Mouse (Mus musculus) adrenal gland, postnatal 14 days (tissue): ENCODE measurements at regions not wholly inside any gene's neighbourhood (a gene's known extent, or its start where the extent isn't known, plus 50 kb on each side); places are given as distances from the start of the nearest gene placed in this dataset.

Experiments used
- DNase-seq: peaks from one replicate; pipeline ENCODE4 v3.0.0; 2021; ENCODE audit warnings: mixed read lengths

- DNase-seq: no peak
These were observed 57.6 kb upstream of the Myb start for GRCm38 (mm10) chr10:21218431-21218830.

- no peak for DNase-seq
These were observed 60.0 kb upstream of the Myb start for GRCm38 (mm10) chr10:21220795-21221194.

GRCm38 (mm10) chr10:21221290-21221926 lies 60.6 kb upstream of the Myb start:
- no peak for DNase-seq

GRCm38 (mm10) chr10:21222104-21223034 lies 61.6 kb upstream of the Myb start:
- peak; percentile 8 for DNase-seq

GRCm38 (mm10) chr10:21223104-21223910 lies 62.5 kb upstream of the Myb start:
- DNase-seq: no peak

- no peak for DNase-seq
These were observed 63.4 kb upstream of the Myb start for GRCm38 (mm10) chr10:21224229-21224628.

GRCm38 (mm10) chr10:21226210-21226609 lies 65.4 kb upstream of the Myb start:
- no peak for DNase-seq

- no peak for DNase-seq
These were observed 67.0 kb upstream of the Myb start for GRCm38 (mm10) chr10:21227764-21228163.

GRCm38 (mm10) chr10:21228557-21228956 lies 67.2 kb upstream of the Hbs1l start:
- DNase-seq: no peak

GRCm38 (mm10) chr10:21235172-21235571 lies 60.6 kb upstream of the Hbs1l start:
- DNase-seq: no peak

GRCm38 (mm10) chr10:21237000-21237399 lies 58.8 kb upstream of the Hbs1l start:
- no peak for DNase-seq

GRCm38 (mm10) chr10:21239451-21239850 lies 56.3 kb upstream of the Hbs1l start:
- no peak for DNase-seq

GRCm38 (mm10) chr10:21241557-21242222 lies 54.1 kb upstream of the Hbs1l start:
- DNase-seq: no peak

- DNase-seq: no peak
These were observed 53.1 kb upstream of the Hbs1l start for GRCm38 (mm10) chr10:21242471-21243231.

- no peak for DNase-seq
These were observed 50.8 kb upstream of the Hbs1l start for GRCm38 (mm10) chr10:21244849-21245453.

GRCm38 (mm10) chr10:21245558-21245957 lies 50.2 kb upstream of the Hbs1l start:
- no peak for DNase-seq
